Mouse (Mus musculus): ENCODE data around the gene Rps27a. TPM values are rescaled to one million over a fixed set of nuclear protein-coding genes. Genes with fewer than 3 reads are reported as not detected.

The Rps27a gene
- 1,000 to 10,000 TPM; 2,138 to 2,292 TPM for total RNA-seq (2023)

GRCm38 (mm10) chr11:29547752-29548503 lies at the start of gene Rps27a, which contains the start of gene Clhc1:
Rps27a (minus strand) TSS chr11:29548109.
Clhc1 (plus strand) TSS chr11:29547950.

GRCm38 (mm10) chr11:29525988-29526794 lies 21.7 kb downstream of the Rps27a start, which contains the start of gene Mtif2:
Mtif2 (plus strand) TSS chr11:29526408.

GRCm38 (mm10) chr11:29514682-29515412 lies 33.1 kb downstream of the Rps27a start, which contains the start of gene Prorsd1:
Prorsd1 (minus strand) TSS chr11:29515033.

Other genes with a start within 250 kb of the Rps27a start
- gene Ccdc88a, start 174.5 kb downstream of the Rps27a start, total RNA-seq (2023): 1 to 10 TPM; 3.5 to 5.0 TPM
- gene Prorsd1, start 33.1 kb downstream of the Rps27a start, total RNA-seq (2023): 10 to 100 TPM; 21.9 to 23.2 TPM
- 10 to 100 TPM; 24.9 to 37.8 TPM for gene Mtif2, start 21.7 kb downstream of the Rps27a start, total RNA-seq (2023)
- under 1 TPM; 0.76 to 0.98 TPM for gene Clhc1, start 159 bp downstream of the Rps27a start, total RNA-seq (2023)
- 10 to 100 TPM; 79.1 to 80.5 TPM for gene Rtn4, start 144.8 kb upstream of the Rps27a start, total RNA-seq (2023)